Mouse (Mus musculus) MEL (cell line): ENCODE measurements around the gene Afap1l2. TPM values are rescaled to one million over a fixed set of nuclear protein-coding genes. Genes with fewer than 3 reads are reported as not detected.

ENCODE experiments used
- DNase-seq: peaks from one replicate; pipeline ENCODE4 v3.0.0; 2011; ENCODE audit warnings: low read depth, low spot score
- H3K27ac ChIP-seq: 2 replicates; pipeline ENCODE4 v1.5.1; 2012; ENCODE audit warnings: low read depth, mild to moderate bottlenecking, control low read depth, low read length, moderate library complexity; ENCODE audit not compliant: control insufficient read depth
- H3K27me3 ChIP-seq, 2 experiments: fragments of 150-350 bp in 1 of 2; sonication (generic) in 1 of 2; 2 replicates each; pipeline ENCODE4 v1.6.1; 2012; ENCODE audit warnings: low read length in 2 of 2, mild to moderate bottlenecking in 2 of 2, improper control_type of control experiment in 1 of 2, moderate library complexity in 1 of 2; ENCODE audit not compliant: insufficient read depth in 2 of 2, control insufficient read depth in 1 of 2
- H3K36me3 ChIP-seq, 2 experiments: 2 replicates each; pipeline ENCODE4 v1.6.1; 2012 to 2014; ENCODE audit warnings: low read length in 2 of 2, improper control_type of control experiment in 1 of 2, inconsistent platforms in 1 of 2, mild to moderate bottlenecking in 1 of 2; ENCODE audit not compliant: insufficient read depth in 2 of 2, control insufficient read depth in 1 of 2
- H3K4me1 ChIP-seq, 2 experiments: fragments of 150-350 bp in 1 of 2; sonication (generic) in 1 of 2; 2 replicates each; pipeline ENCODE4 v1.6.1; 2012; ENCODE audit warnings: low read length in 2 of 2, improper control_type of control experiment in 1 of 2, mild to moderate bottlenecking in 1 of 2; ENCODE audit not compliant: insufficient read depth in 2 of 2, control insufficient read depth in 1 of 2
- H3K4me3 ChIP-seq, 2 experiments: fragments of 150-350 bp in 1 of 2; sonication (generic) in 1 of 2; 2 replicates each; pipeline ENCODE4 v1.5.1; 2012; ENCODE audit warnings: low read depth in 2 of 2, low read length in 2 of 2, mild to moderate bottlenecking in 2 of 2, moderate library complexity in 2 of 2, control low read depth in 1 of 2, improper control_type of control experiment in 1 of 2; ENCODE audit not compliant: control insufficient read depth in 1 of 2, insufficient read depth in 1 of 2
- H3K79me2 ChIP-seq: 2 replicates; pipeline ENCODE4 v1.6.1; 2012; ENCODE audit warnings: mild to moderate bottlenecking, low read length, moderate library complexity; ENCODE audit not compliant: control insufficient read depth, poor library complexity, insufficient read depth
- H3K9ac ChIP-seq: 2 replicates; pipeline ENCODE4 v1.6.1; 2012; ENCODE audit warnings: low read depth, mild to moderate bottlenecking, control low read depth, low read length, moderate library complexity; ENCODE audit not compliant: control insufficient read depth, poor library complexity, severe bottlenecking
- H3K9me3 ChIP-seq: fragments of 150-350 bp; sonication (generic); replicated peaks from 2 replicates; pipeline ENCODE4 v1.6.1; 2012; ENCODE audit warnings: mild to moderate bottlenecking, low read length, improper control_type of control experiment, moderate library complexity; ENCODE audit not compliant: insufficient read depth
- BHLHE40 ChIP-seq: IDR thresholded peaks from 2 replicates; pipeline ENCODE4 v1.6.1; 2012; ENCODE audit warnings: low read depth, mild to moderate bottlenecking, inconsistent platforms, low read length, improper control_type of control experiment, borderline replicate concordance
- CHD1 ChIP-seq: IDR thresholded peaks from 2 replicates; pipeline ENCODE4 v1.6.1; 2012; ENCODE audit warnings: low read depth, mild to moderate bottlenecking, inconsistent platforms, low read length, improper control_type of control experiment
- CHD2 ChIP-seq: IDR thresholded peaks from 2 replicates; pipeline ENCODE4 v1.6.1; 2011; ENCODE audit warnings: low read length, improper control_type of control experiment
- EP300 ChIP-seq, 2 experiments: IDR thresholded peaks; 2 replicates each; pipeline ENCODE4 v1.6.1; 2011; ENCODE audit warnings: improper control_type of control experiment in 2 of 2, low read length in 2 of 2, low read depth in 1 of 2, mild to moderate bottlenecking in 1 of 2
- ETS1 ChIP-seq: IDR thresholded peaks from 2 replicates; pipeline ENCODE4 v1.6.1; 2012; ENCODE audit warnings: low read depth, mild to moderate bottlenecking, inconsistent platforms, low read length, improper control_type of control experiment, moderate library complexity
- GABPA ChIP-seq: IDR thresholded peaks from 2 replicates; pipeline ENCODE4 v1.6.1; 2012; ENCODE audit warnings: low read depth, mild to moderate bottlenecking, inconsistent platforms, low read length, improper control_type of control experiment, moderate library complexity
- GATA1 ChIP-seq: IDR thresholded peaks from 2 replicates; pipeline ENCODE4 v1.6.1; 2011; ENCODE audit warnings: low read depth, low read length, improper control_type of control experiment
- HCFC1 ChIP-seq: IDR thresholded peaks from 2 replicates; pipeline ENCODE4 v1.6.1; 2012; ENCODE audit warnings: low read depth, mild to moderate bottlenecking, inconsistent platforms, low read length, improper control_type of control experiment, moderate library complexity
- KAT2A ChIP-seq: conservative IDR thresholded peaks from 2 replicates; pipeline ENCODE4 v1.6.1; 2012; ENCODE audit warnings: low read depth, low read length, improper control_type of control experiment, inconsistent platforms
- MAX ChIP-seq: IDR thresholded peaks from 2 replicates; pipeline ENCODE4 v1.6.1; 2011; ENCODE audit warnings: low read length, improper control_type of control experiment
- MEF2A ChIP-seq: IDR thresholded peaks from 2 replicates; pipeline ENCODE4 v1.6.1; 2014; ENCODE audit warnings: low read depth, mild to moderate bottlenecking, inconsistent platforms, low read length, improper control_type of control experiment; ENCODE audit not compliant: poor library complexity, insufficient replicate concordance, severe bottlenecking; ENCODE audit errors: extremely low read depth
- MYB ChIP-seq: IDR thresholded peaks from 2 replicates; pipeline ENCODE4 v1.6.1; 2011; ENCODE audit warnings: mild to moderate bottlenecking, low read depth, low read length, improper control_type of control experiment
- NRF1 ChIP-seq: IDR thresholded peaks from 2 replicates; pipeline ENCODE4 v1.6.1; 2014; ENCODE audit warnings: low read depth, mild to moderate bottlenecking, inconsistent platforms, low read length, improper control_type of control experiment, moderate library complexity; ENCODE audit not compliant: poor library complexity, insufficient read depth, severe bottlenecking
- POLR2A ChIP-seq, 2 experiments: IDR thresholded peaks; 2 replicates each; pipeline ENCODE4 v1.6.1; 2011 to 2012; ENCODE audit warnings: low read length in 2 of 2, mild to moderate bottlenecking in 2 of 2, control low read depth in 1 of 2, improper control_type of control experiment in 1 of 2, low read depth in 1 of 2, moderate library complexity in 1 of 2; ENCODE audit not compliant: control insufficient read depth in 1 of 2, insufficient read depth in 1 of 2, poor library complexity in 1 of 2
- POLR2AphosphoS2 ChIP-seq: IDR thresholded peaks from 2 replicates; pipeline ENCODE4 v1.6.1; 2011; ENCODE audit warnings: low read length, improper control_type of control experiment
- POLR2AphosphoS5 ChIP-seq: IDR thresholded peaks from 2 replicates; pipeline ENCODE4 v1.6.1; 2012; ENCODE audit warnings: low read depth, borderline replicate concordance, mild to moderate bottlenecking, inconsistent platforms, low read length, moderate library complexity, mixed read lengths
- SIN3A ChIP-seq: IDR thresholded peaks from 2 replicates; pipeline ENCODE4 v1.6.1; 2012; ENCODE audit warnings: low read length, improper control_type of control experiment, inconsistent platforms
- SMC3 ChIP-seq: IDR thresholded peaks from 2 replicates; pipeline ENCODE4 v1.6.1; 2011; ENCODE audit warnings: low read depth, low read length, improper control_type of control experiment
- TAL1 ChIP-seq: IDR thresholded peaks from 2 replicates; pipeline ENCODE4 v1.6.1; 2012; ENCODE audit warnings: mild to moderate bottlenecking, inconsistent platforms, low read length, moderate library complexity, mixed read lengths
- TCF12 ChIP-seq: IDR thresholded peaks from 2 replicates; pipeline ENCODE4 v1.6.1; 2014; ENCODE audit warnings: low read depth, mild to moderate bottlenecking, inconsistent platforms, low read length, improper control_type of control experiment, moderate library complexity
- USF1 ChIP-seq: IDR thresholded peaks from 2 replicates; pipeline ENCODE4 v1.6.1; 2014; ENCODE audit warnings: low read depth, mild to moderate bottlenecking, inconsistent platforms, low read length, improper control_type of control experiment, moderate library complexity
- ZKSCAN1 ChIP-seq: IDR thresholded peaks from 2 replicates; pipeline ENCODE4 v1.6.1; 2012; ENCODE audit warnings: low read depth, mild to moderate bottlenecking, inconsistent platforms, low read length, improper control_type of control experiment, moderate library complexity
- ZNF384 ChIP-seq: IDR thresholded peaks from 2 replicates; pipeline ENCODE4 v1.6.1; 2012; ENCODE audit warnings: low read depth, mild to moderate bottlenecking, inconsistent platforms, low read length, improper control_type of control experiment
- polyA plus RNA-seq, 2 experiments: library from polyadenylated mRNA; stranded (reverse) in 1 of 2; unstranded in 1 of 2; fragments of >175 nt in 1 of 2; fragments of >200 nt in 1 of 2; gene quantifications; 2 replicates each; pipeline versions ENCODE4 v1.2.1 to v1.2.4; 2012; ENCODE audit warnings: low replicate concordance in 2 of 2, low read depth in 1 of 2; ENCODE audit not compliant: insufficient read length in 2 of 2, insufficient read depth in 1 of 2, missing spikeins in 1 of 2
- total RNA-seq: library from RNA; depleted of rRNA; stranded (reverse); fragments of 300-350 nt; gene quantifications from 2 replicates; pipeline ENCODE4 v1.2.3, GENCODE M21; 2012

Afap1l2 gene
- total and polyA plus RNA-seq, 3 experiments, result not detected

- no peaks in the 10 kb centered on the region for H3K4me1 ChIP-seq
- no peak for DNase-seq
- no peak for TF ChIP-seq EP300 (IDR thresholded peaks at IDR 0.05; ENCODE audit: low read depth in 1 of 2, low read length in 2 of 2)
- no peak for TF ChIP-seq HCFC1
- no peak for TF ChIP-seq MEF2A
- TF ChIP-seq NRF1, result no peak
- no peak for TF ChIP-seq POLR2A (IDR thresholded peaks at IDR 0.05; ENCODE audit: control insufficient read depth in 1 of 2, insufficient read depth in 1 of 2, low read depth in 1 of 2, low read length in 2 of 2, poor library complexity in 1 of 2)
- TF ChIP-seq BHLHE40, result no peak
- TF ChIP-seq KAT2A, result no peak
- no peak for TF ChIP-seq TAL1
- no peak for TF ChIP-seq ZKSCAN1
- no peak for TF ChIP-seq TCF12
- TF ChIP-seq USF1, result no peak
- no peak for TF ChIP-seq ETS1
- no peak for TF ChIP-seq GATA1
- TF ChIP-seq GABPA, result no peak
- no peak for TF ChIP-seq SMC3
- no peak for TF ChIP-seq POLR2AphosphoS5
- TF ChIP-seq SIN3A, result no peak
- no peak for TF ChIP-seq MAX
- no peak for TF ChIP-seq CHD2
- TF ChIP-seq ZNF384, result no peak
These were observed 23.8 kb downstream of the Afap1l2 start for GRCm38 (mm10) chr19:56984229-56984628.

DNA sequence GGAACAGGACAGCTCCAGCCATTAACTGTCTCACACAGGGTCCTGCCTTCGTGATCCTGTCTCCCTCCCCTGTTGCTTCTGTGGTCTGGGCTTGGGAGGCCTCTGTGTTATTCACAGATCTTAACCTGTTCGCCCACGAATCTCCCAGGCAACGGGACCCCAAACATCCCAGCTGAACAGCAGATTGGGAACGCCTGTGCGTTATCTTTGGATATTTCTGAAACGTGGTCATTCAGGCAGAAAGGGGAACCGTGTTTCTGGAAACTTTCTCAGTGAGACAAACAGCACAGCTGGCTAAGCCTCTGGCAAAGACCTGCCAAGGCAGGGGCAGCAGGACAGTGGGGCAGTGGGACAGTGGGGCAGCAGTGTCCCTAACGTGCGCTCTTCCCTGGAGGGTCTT lies 24.3 kb downstream of the Afap1l2 start:
- H3K27me3 ChIP-seq, result no peaks in the 10 kb centered on the region
- H3K9ac ChIP-seq, result no peak overlapping the region
- TF ChIP-seq CHD1 (no peak), GABPA (no peak), MYB (no peak), HCFC1 (no peak), POLR2AphosphoS2 (no peak)
- H3K79me2 ChIP-seq, result no peaks in the 10 kb centered on the region
- H3K27ac ChIP-seq, result no peak overlapping the region
- H3K4me3 ChIP-seq, result no peak overlapping the region
- H3K9me3 ChIP-seq, result no peaks in the 10 kb centered on the region
- no peaks in the 10 kb centered on the region for H3K36me3 ChIP-seq
- no peaks in the 10 kb centered on the region for H3K4me1 ChIP-seq
- no peak for DNase-seq

More at GRCm38 (mm10) chr19:56984229-56984628, 23.8 kb downstream of the Afap1l2 start:
- Histone ChIP-seq H3K27ac (no peak overlapping the region), H3K36me3 (no peaks in the 10 kb centered on the region), H3K9me3 (no peaks in the 10 kb centered on the region), H3K9ac (no peak overlapping the region), H3K79me2 (no peaks in the 10 kb centered on the region), H3K4me3 (no peak overlapping the region), H3K27me3 (no peaks in the 10 kb centered on the region)
